Mouse (Mus musculus): ENCODE measurements at regions not wholly inside any gene's neighbourhood (a gene's known extent, or its start where the extent isn't known, plus 50 kb on each side); places are given as distances from the start of the nearest gene placed in this dataset.

GRCm38 (mm10) chr12:25389202-25389601, 292.3 kb upstream of the Id2 start:
- Histone ChIP-seq H3K27ac (ENCODE audit: insufficient read depth, low read depth, low read length, poor library complexity, severe bottlenecking) (no peak overlapping the region), H3K4me1 (ENCODE audit: control insufficient read depth in 2 of 2, insufficient read depth in 2 of 2, low read length in 2 of 2, poor library complexity in 1 of 2) (no peaks in the 10 kb centered on the region; a peak in 1 of 4 replicates), H3K36me3 (ENCODE audit: control insufficient read depth, insufficient read depth, low read length, poor library complexity, severe bottlenecking) (no peaks in the 10 kb centered on the region), H3K9me3 (ENCODE audit: control insufficient read depth, insufficient read depth, low read depth, low read length) (no peaks in the 10 kb centered on the region), H3K9ac (ENCODE audit: insufficient read depth, low read depth, low read length, poor library complexity, severe bottlenecking) (no peak overlapping the region), H3K4me3 (ENCODE audit: insufficient read depth in 1 of 2, low read depth in 1 of 2, low read length in 2 of 2, poor library complexity in 1 of 2, severe bottlenecking in 1 of 2) (no peak overlapping the region)
- in situ Hi-C loops (cut with MboI; ENCODE audit: low sequenced_read_pairs in 2 of 2, unreplicated experiment in 2 of 2), result no loop called here
- no peak for DNase-seq (ENCODE audit: low read depth, low spot score)
- TF ChIP-seq CHD2 (IDR thresholded peaks at IDR 0.05; ENCODE audit: low read depth, low read length) (no peak), MAFK (IDR thresholded peaks at IDR 0.05; ENCODE audit: insufficient read depth, low read depth, low read length) (no peak), ZNF384 (IDR thresholded peaks at IDR 0.05; ENCODE audit: low read depth, low read length) (no peak), HCFC1 (IDR thresholded peaks at IDR 0.05; ENCODE audit: borderline replicate concordance, insufficient read depth, low read length) (no peak), ZC3H11A (IDR thresholded peaks at IDR 0.05; ENCODE audit: borderline replicate concordance, low read depth, low read length) (no peak)

- in situ Hi-C loops (cut with MboI; ENCODE audit: low sequenced_read_pairs in 2 of 2, unreplicated experiment in 2 of 2), result no loop called here
- TF ChIP-seq HCFC1 (IDR thresholded peaks at IDR 0.05; ENCODE audit: borderline replicate concordance, insufficient read depth, low read length), result no peak
- TF ChIP-seq MAFK (IDR thresholded peaks at IDR 0.05; ENCODE audit: insufficient read depth, low read depth, low read length), result no peak
- TF ChIP-seq CHD2 (IDR thresholded peaks at IDR 0.05; ENCODE audit: low read depth, low read length), result no peak
- TF ChIP-seq ZC3H11A (IDR thresholded peaks at IDR 0.05; ENCODE audit: borderline replicate concordance, low read depth, low read length), result no peak
- TF ChIP-seq ZNF384 (IDR thresholded peaks at IDR 0.05; ENCODE audit: low read depth, low read length), result no peak
- Histone ChIP-seq H3K36me3 (ENCODE audit: control insufficient read depth, insufficient read depth, low read length, poor library complexity, severe bottlenecking) (no peaks in the 10 kb centered on the region), H3K9ac (ENCODE audit: insufficient read depth, low read depth, low read length, poor library complexity, severe bottlenecking) (no peak overlapping the region), H3K27ac (ENCODE audit: insufficient read depth, low read depth, low read length, poor library complexity, severe bottlenecking) (no peak overlapping the region), H3K4me1 (ENCODE audit: control insufficient read depth in 2 of 2, insufficient read depth in 2 of 2, low read length in 2 of 2, poor library complexity in 1 of 2) (no peaks in the 10 kb centered on the region; a peak in 1 of 4 replicates), H3K9me3 (ENCODE audit: control insufficient read depth, insufficient read depth, low read depth, low read length) (no peaks in the 10 kb centered on the region), H3K4me3 (ENCODE audit: insufficient read depth in 1 of 2, low read depth in 1 of 2, low read length in 2 of 2, poor library complexity in 1 of 2, severe bottlenecking in 1 of 2) (no peak overlapping the region)
- no peak for DNase-seq (ENCODE audit: low read depth, low spot score)
These were observed 290.9 kb upstream of the Id2 start for GRCm38 (mm10) chr12:25387791-25388280.

- Histone ChIP-seq H3K4me1 (ENCODE audit: control insufficient read depth in 2 of 2, insufficient read depth in 2 of 2, low read length in 2 of 2, poor library complexity in 1 of 2) (no peaks in the 10 kb centered on the region; a peak in 1 of 4 replicates), H3K27ac (ENCODE audit: insufficient read depth, low read depth, low read length, poor library complexity, severe bottlenecking) (no peak overlapping the region), H3K9me3 (ENCODE audit: control insufficient read depth, insufficient read depth, low read depth, low read length) (no peaks in the 10 kb centered on the region), H3K4me3 (ENCODE audit: insufficient read depth in 1 of 2, low read depth in 1 of 2, low read length in 2 of 2, poor library complexity in 1 of 2, severe bottlenecking in 1 of 2) (no peak overlapping the region), H3K9ac (ENCODE audit: insufficient read depth, low read depth, low read length, poor library complexity, severe bottlenecking) (no peak overlapping the region), H3K36me3 (ENCODE audit: control insufficient read depth, insufficient read depth, low read length, poor library complexity, severe bottlenecking) (no peaks in the 10 kb centered on the region)
- no peak for DNase-seq (ENCODE audit: low read depth, low spot score)
- in situ Hi-C loops (cut with MboI; ENCODE audit: low sequenced_read_pairs in 2 of 2, unreplicated experiment in 2 of 2), result no loop called here
- no peak for TF ChIP-seq HCFC1 (IDR thresholded peaks at IDR 0.05; ENCODE audit: borderline replicate concordance, insufficient read depth, low read length)
These were observed 286.0 kb upstream of the Id2 start for GRCm38 (mm10) chr12:25382961-25383360.

- Histone ChIP-seq H3K4me1 (ENCODE audit: control insufficient read depth in 2 of 2, insufficient read depth in 2 of 2, low read length in 2 of 2, poor library complexity in 1 of 2) (no peaks in the 10 kb centered on the region; a peak in 1 of 4 replicates), H3K36me3 (ENCODE audit: control insufficient read depth, insufficient read depth, low read length, poor library complexity, severe bottlenecking) (no peaks in the 10 kb centered on the region), H3K9ac (ENCODE audit: insufficient read depth, low read depth, low read length, poor library complexity, severe bottlenecking) (no peak overlapping the region), H3K4me3 (ENCODE audit: insufficient read depth in 1 of 2, low read depth in 1 of 2, low read length in 2 of 2, poor library complexity in 1 of 2, severe bottlenecking in 1 of 2) (no peak overlapping the region), H3K27ac (ENCODE audit: insufficient read depth, low read depth, low read length, poor library complexity, severe bottlenecking) (no peak overlapping the region), H3K9me3 (ENCODE audit: control insufficient read depth, insufficient read depth, low read depth, low read length) (no peaks in the 10 kb centered on the region)
- TF ChIP-seq CHD2 (IDR thresholded peaks at IDR 0.05; ENCODE audit: low read depth, low read length) (no peak), HCFC1 (IDR thresholded peaks at IDR 0.05; ENCODE audit: borderline replicate concordance, insufficient read depth, low read length) (no peak), MAFK (IDR thresholded peaks at IDR 0.05; ENCODE audit: insufficient read depth, low read depth, low read length) (no peak), ZC3H11A (IDR thresholded peaks at IDR 0.05; ENCODE audit: borderline replicate concordance, low read depth, low read length) (no peak), ZNF384 (IDR thresholded peaks at IDR 0.05; ENCODE audit: low read depth, low read length) (no peak)
- in situ Hi-C loops (cut with MboI; ENCODE audit: low sequenced_read_pairs in 2 of 2, unreplicated experiment in 2 of 2), result no loop called here
- no peak for DNase-seq (ENCODE audit: low read depth, low spot score)
These were observed 285.5 kb upstream of the Id2 start for GRCm38 (mm10) chr12:25382475-25382874.

- in situ Hi-C loops (cut with MboI; ENCODE audit: low sequenced_read_pairs in 2 of 2, unreplicated experiment in 2 of 2), result no loop called here
- H3K4me3 ChIP-seq (ENCODE audit: insufficient read depth in 1 of 2, low read depth in 1 of 2, low read length in 2 of 2, poor library complexity in 1 of 2, severe bottlenecking in 1 of 2), result no peak overlapping the region
- H3K9me3 ChIP-seq (ENCODE audit: control insufficient read depth, insufficient read depth, low read depth, low read length), result no peaks in the 10 kb centered on the region
- TF ChIP-seq CHD2 (IDR thresholded peaks at IDR 0.05; ENCODE audit: low read depth, low read length), result no peak
- no peak for TF ChIP-seq MAFK (IDR thresholded peaks at IDR 0.05; ENCODE audit: insufficient read depth, low read depth, low read length)
- TF ChIP-seq ZNF384 (IDR thresholded peaks at IDR 0.05; ENCODE audit: low read depth, low read length), result no peak
- TF ChIP-seq HCFC1 (IDR thresholded peaks at IDR 0.05; ENCODE audit: borderline replicate concordance, insufficient read depth, low read length), result no peak
- no peak for TF ChIP-seq ZC3H11A (IDR thresholded peaks at IDR 0.05; ENCODE audit: borderline replicate concordance, low read depth, low read length)
- H3K9ac ChIP-seq (ENCODE audit: insufficient read depth, low read depth, low read length, poor library complexity, severe bottlenecking), result no peak overlapping the region
- no peaks in the 10 kb centered on the region for H3K36me3 ChIP-seq (ENCODE audit: control insufficient read depth, insufficient read depth, low read length, poor library complexity, severe bottlenecking)
- no peaks in the 10 kb centered on the region; a peak in 1 of 4 replicates for H3K4me1 ChIP-seq (ENCODE audit: control insufficient read depth in 2 of 2, insufficient read depth in 2 of 2, low read length in 2 of 2, poor library complexity in 1 of 2)
- no peak for DNase-seq (ENCODE audit: low read depth, low spot score)
- no peak overlapping the region for H3K27ac ChIP-seq (ENCODE audit: insufficient read depth, low read depth, low read length, poor library complexity, severe bottlenecking)
These were observed 284.7 kb upstream of the Id2 start for GRCm38 (mm10) chr12:25381619-25382018.
